Mouse (Mus musculus) adrenal gland, postnatal 14 days (tissue): ENCODE results near the gene Pcyt2. TPM values are rescaled to one million over a fixed set of nuclear protein-coding genes. Genes with fewer than 3 reads are reported as not detected.

ENCODE experiments used
- DNase-seq: peaks from one replicate; pipeline ENCODE4 v3.0.0; 2021; ENCODE audit warnings: mixed read lengths
- microRNA-seq, 2 experiments: library from miRNA; unstranded; fragments of <30 nt; microRNA quantifications; one replicate each; pipeline ENCODE4 v1.2.0; 2021
- total RNA-seq: library from RNA; stranded (reverse); gene quantifications from 2 replicates; pipeline ENCODE4 v1.2.3, GENCODE M21; 2021

Pcyt2 gene
- total RNA-seq, 1 experiment from 2014 or later = 187 TPM

DNA sequence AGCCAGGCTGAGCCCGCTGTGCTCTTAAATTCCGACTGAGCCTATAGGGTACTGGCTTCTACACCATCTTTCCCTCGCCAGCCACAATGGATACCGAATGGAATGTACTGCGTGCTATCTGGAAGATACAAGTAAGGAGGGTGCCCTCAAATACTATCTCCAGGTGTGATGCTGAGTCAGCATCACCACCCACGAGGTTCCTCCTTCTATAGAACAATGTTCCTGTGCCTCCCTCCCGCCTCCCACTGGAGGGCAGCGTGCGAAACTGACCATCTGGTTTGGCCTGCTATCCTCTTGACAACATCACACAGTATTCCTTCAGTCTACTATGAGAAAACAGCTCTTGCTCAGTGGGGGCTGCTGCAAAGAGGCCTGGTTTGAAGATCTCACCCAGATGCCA lies 52.6 kb downstream of the Pcyt2 start:
- DNase-seq = no peak

DNA sequence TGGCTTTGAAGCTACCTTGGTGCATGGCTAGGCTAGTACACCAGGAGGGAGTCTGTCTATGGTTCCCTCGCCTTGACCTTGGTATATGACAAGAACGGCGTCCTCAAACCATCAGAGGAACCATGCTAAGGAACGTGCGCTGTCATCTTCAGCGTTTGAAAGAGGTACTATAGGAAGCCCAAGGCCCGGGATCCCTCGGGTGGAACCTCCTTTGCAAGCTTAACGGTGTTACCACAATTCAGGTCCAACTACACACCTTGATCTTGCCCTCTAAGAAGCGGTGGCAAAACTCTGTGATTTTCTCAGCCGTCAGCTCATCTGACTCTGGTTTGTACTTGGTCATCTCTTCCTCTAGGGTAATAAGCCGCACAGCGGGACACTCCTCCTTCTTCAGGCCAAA lies 54.8 kb downstream of the Pcyt2 start:
- DNase-seq = no peak

DNA sequence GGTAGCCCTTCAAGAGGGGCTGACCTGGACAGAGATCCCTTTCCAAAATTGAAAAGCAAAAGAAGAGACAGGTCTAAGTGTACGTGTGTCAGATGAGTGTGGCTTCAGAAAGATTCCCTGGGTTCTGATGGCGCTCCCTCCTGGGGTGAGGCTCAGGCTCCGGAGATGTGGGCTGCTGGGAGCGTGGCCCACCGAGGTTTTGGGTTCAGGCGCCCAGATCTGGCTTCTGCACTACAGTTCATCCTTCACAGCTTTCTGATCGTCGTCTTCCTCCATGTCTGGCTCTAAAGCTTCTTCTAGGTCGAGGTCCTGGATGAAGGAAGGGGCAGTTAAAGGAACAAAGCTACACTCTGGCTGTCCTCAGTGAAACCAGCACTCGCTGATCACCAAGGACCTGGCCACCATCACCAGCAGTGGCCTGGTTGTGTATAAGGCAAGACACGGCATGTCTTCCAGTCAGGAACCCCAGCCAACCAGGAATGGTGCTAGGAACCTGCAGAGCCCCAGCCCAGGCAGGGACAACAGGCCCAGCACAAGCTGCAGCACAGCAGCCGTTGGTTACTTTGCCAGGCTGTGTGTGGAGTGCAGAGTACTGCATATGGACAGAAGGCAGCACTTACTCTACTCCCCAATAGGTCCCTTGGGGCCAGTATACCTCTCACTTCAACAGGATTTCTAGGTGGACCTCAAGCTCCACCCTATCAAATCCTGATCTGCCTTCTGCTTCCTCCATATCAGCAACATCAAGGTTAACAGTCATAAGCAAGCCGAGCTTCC lies 56.6 kb downstream of the Pcyt2 start:
- no peak for DNase-seq

Small RNA genes lying within 50 kb of the gene (microRNA-seq; reads per million reads assigned to microRNA genes)
- 0.38 to 0.43 reads per million in 2 experiments for gene Mir6936

Other genes with a start within 250 kb of the Pcyt2 start
- gene Faap100, start 239.2 kb downstream of the Pcyt2 start, total RNA-seq = 18.7 and 24.6 TPM in 2 replicates
- gene Nploc4, start 180.2 kb downstream of the Pcyt2 start, total RNA-seq = 73.8 and 82.5 TPM in 2 replicates
- gene Tspan10, start 175.3 kb downstream of the Pcyt2 start, total RNA-seq = 2.3 and 4.7 TPM in 2 replicates
- gene Pde6g, start 164.4 kb downstream of the Pcyt2 start, total RNA-seq = 0.33 TPM in 1 of 2 replicates, not detected in the other
- gene Oxld1, start 159.9 kb downstream of the Pcyt2 start, total RNA-seq = 53.9 and 58.6 TPM in 2 replicates
- gene Ccdc137, start 159.8 kb downstream of the Pcyt2 start, total RNA-seq = 20.6 and 28.1 TPM in 2 replicates
- 19.6 and 23.4 TPM in 2 replicates for gene Arl16, start 150.3 kb downstream of the Pcyt2 start, total RNA-seq
- gene Mrpl12, start 133.3 kb downstream of the Pcyt2 start, total RNA-seq = 161 TPM in 2 replicates
- 50.7 and 64.4 TPM in 2 replicates for gene Slc25a10, start 126.1 kb downstream of the Pcyt2 start, total RNA-seq
- gene Gcgr, start 87.2 kb downstream of the Pcyt2 start, total RNA-seq = 2.3 and 11.7 TPM in 2 replicates
- gene Mcrip1, start 68.2 kb downstream of the Pcyt2 start, total RNA-seq = 52.6 and 67.9 TPM in 2 replicates
- 0.48 TPM in 1 of 2 replicates, not detected in the other for gene Ppp1r27, start 66.8 kb downstream of the Pcyt2 start, total RNA-seq
- 449 and 479 TPM in 2 replicates for gene P4hb, start 44.7 kb downstream of the Pcyt2 start, total RNA-seq
- gene Arhgdia, start 36.3 kb downstream of the Pcyt2 start, total RNA-seq = 268 and 310 TPM in 2 replicates
- gene Alyref, start 19.6 kb downstream of the Pcyt2 start, total RNA-seq = 120 and 128 TPM in 2 replicates
- 68.3 and 69.0 TPM in 2 replicates for gene Anapc11, start 19.5 kb downstream of the Pcyt2 start, total RNA-seq
- gene Npb, start 9.5 kb downstream of the Pcyt2 start, total RNA-seq = 1.6 TPM in 1 of 2 replicates, not detected in the other
- 37.1 and 39.7 TPM in 2 replicates for gene Sirt7, start 7.3 kb upstream of the Pcyt2 start, total RNA-seq
- gene Mafg, start 15.7 kb upstream of the Pcyt2 start, total RNA-seq = 51.8 and 55.3 TPM in 2 replicates
- 1.6 TPM in 2 replicates for gene Pycr1, start 25.8 kb upstream of the Pcyt2 start, total RNA-seq
- gene Myadml2, start 30.2 kb upstream of the Pcyt2 start, total RNA-seq = 0.94 TPM in 1 of 2 replicates, not detected in the other
- 8.3 and 11.2 TPM in 2 replicates for gene Notum, start 43.2 kb upstream of the Pcyt2 start, total RNA-seq
- gene Aspscr1, start 55.0 kb upstream of the Pcyt2 start, total RNA-seq = 69.4 and 71.3 TPM in 2 replicates
- 46.4 and 52.5 TPM in 2 replicates for gene Cenpx, start 95.8 kb upstream of the Pcyt2 start, total RNA-seq
- gene Lrrc45, start 96.0 kb upstream of the Pcyt2 start, total RNA-seq = 27.2 and 31.5 TPM in 2 replicates
- gene Rac3, start 103.5 kb upstream of the Pcyt2 start, total RNA-seq = 3.2 and 5.3 TPM in 2 replicates
- 31.8 and 41.9 TPM in 2 replicates for gene Dcxr, start 109.3 kb upstream of the Pcyt2 start, total RNA-seq
- 7.3 and 10.2 TPM in 2 replicates for gene Cbr2, start 114.2 kb upstream of the Pcyt2 start, total RNA-seq
- 20.9 and 46.6 TPM in 2 replicates for gene Hmga1b, start 144.9 kb upstream of the Pcyt2 start, total RNA-seq
- gene Rfng, start 166.3 kb upstream of the Pcyt2 start, total RNA-seq = 18.5 and 18.6 TPM in 2 replicates
- gene Gps1, start 166.3 kb upstream of the Pcyt2 start, total RNA-seq = 101 and 107 TPM in 2 replicates
- 64.5 and 70.5 TPM in 2 replicates for gene Dus1l, start 178.5 kb upstream of the Pcyt2 start, total RNA-seq
- 94.1 and 150 TPM in 2 replicates for gene Fasn, start 206.6 kb upstream of the Pcyt2 start, total RNA-seq